Mouse (Mus musculus) small intestine, adult 2 months (tissue): ENCODE data around the gene Tob2.

Experiments used
- CTCF ChIP-seq: fragments of 200-500 bp; IDR thresholded peaks from 2 replicates; pipeline ENCODE4 v1.5.1; 2012; ENCODE audit warnings: low read depth, mild to moderate bottlenecking, control low read depth, inconsistent platforms, low read length, moderate library complexity, mixed read lengths; ENCODE audit not compliant: insufficient replicate concordance, insufficient read length; ENCODE audit errors: extremely low read depth
- POLR2A ChIP-seq: fragments of 200-500 bp; IDR thresholded peaks from 2 replicates; pipeline ENCODE4 v1.6.1; 2012; ENCODE audit warnings: low read depth, mild to moderate bottlenecking, control low read depth, inconsistent platforms, low read length, moderate library complexity

GRCm38 (mm10) chr15:81846755-81847154, 11.8 kb downstream of the Tob2 start:
- TF ChIP-seq CTCF (no peak), POLR2A (no peak)
